Mouse (Mus musculus) thymus, adult 2 months (tissue): ENCODE measurements at regions not wholly inside any gene's neighbourhood (a gene's known extent, or its start where the extent isn't known, plus 50 kb on each side); places are given as distances from the start of the nearest gene placed in this dataset.

Source experiments
- DNase-seq: peaks from one replicate; pipeline ENCODE4 v3.0.0; 2021
- H3K27ac ChIP-seq: fragments of 200-500 bp; 2 replicates; pipeline ENCODE4 v1.5.1; 2012; ENCODE audit warnings: low read length, control low read depth; ENCODE audit not compliant: control insufficient read depth, insufficient read depth
- H3K27me3 ChIP-seq: fragments of 200-500 bp; 2 replicates; pipeline ENCODE4 v1.6.1; 2012; ENCODE audit warnings: mild to moderate bottlenecking, low read length, moderate library complexity, mixed read lengths; ENCODE audit not compliant: control insufficient read depth, insufficient read depth
- H3K36me3 ChIP-seq: fragments of 200-500 bp; 2 replicates; pipeline ENCODE4 v1.6.1; 2012; ENCODE audit warnings: mild to moderate bottlenecking, low read length, moderate library complexity; ENCODE audit not compliant: control insufficient read depth, insufficient read depth
- H3K4me1 ChIP-seq: fragments of 200-500 bp; replicated peaks from 2 replicates; pipeline ENCODE4 v1.6.1; 2012; ENCODE audit warnings: low read length; ENCODE audit not compliant: control insufficient read depth, insufficient read depth
- H3K4me3 ChIP-seq: fragments of 200-500 bp; 2 replicates; pipeline ENCODE4 v1.5.1; 2012; ENCODE audit warnings: mild to moderate bottlenecking, low read length, control low read depth, moderate library complexity; ENCODE audit not compliant: control insufficient read depth, insufficient read depth
- CTCF ChIP-seq: fragments of 200-500 bp; IDR thresholded peaks from 2 replicates; pipeline ENCODE4 v1.5.1; 2012; ENCODE audit warnings: mild to moderate bottlenecking, control low read depth, low read length, moderate library complexity, borderline replicate concordance; ENCODE audit not compliant: control insufficient read depth, poor library complexity, insufficient read depth; ENCODE audit errors: extremely low read depth
- POLR2A ChIP-seq: fragments of 200-500 bp; IDR thresholded peaks from 2 replicates; pipeline ENCODE4 v1.6.1; 2012; ENCODE audit warnings: mild to moderate bottlenecking, low read length, control low read depth, moderate library complexity; ENCODE audit not compliant: control insufficient read depth, poor library complexity, insufficient read depth; ENCODE audit errors: extremely low read depth
- WGBS: fragments of 180-500 bp; shearing (Covaris S2); methylation state at CpG from one replicate; pipeline ENCODE4 v1.1.7; 2018; 5-methylcytosine and 5-hydroxymethylcytosine counted together

DNA sequence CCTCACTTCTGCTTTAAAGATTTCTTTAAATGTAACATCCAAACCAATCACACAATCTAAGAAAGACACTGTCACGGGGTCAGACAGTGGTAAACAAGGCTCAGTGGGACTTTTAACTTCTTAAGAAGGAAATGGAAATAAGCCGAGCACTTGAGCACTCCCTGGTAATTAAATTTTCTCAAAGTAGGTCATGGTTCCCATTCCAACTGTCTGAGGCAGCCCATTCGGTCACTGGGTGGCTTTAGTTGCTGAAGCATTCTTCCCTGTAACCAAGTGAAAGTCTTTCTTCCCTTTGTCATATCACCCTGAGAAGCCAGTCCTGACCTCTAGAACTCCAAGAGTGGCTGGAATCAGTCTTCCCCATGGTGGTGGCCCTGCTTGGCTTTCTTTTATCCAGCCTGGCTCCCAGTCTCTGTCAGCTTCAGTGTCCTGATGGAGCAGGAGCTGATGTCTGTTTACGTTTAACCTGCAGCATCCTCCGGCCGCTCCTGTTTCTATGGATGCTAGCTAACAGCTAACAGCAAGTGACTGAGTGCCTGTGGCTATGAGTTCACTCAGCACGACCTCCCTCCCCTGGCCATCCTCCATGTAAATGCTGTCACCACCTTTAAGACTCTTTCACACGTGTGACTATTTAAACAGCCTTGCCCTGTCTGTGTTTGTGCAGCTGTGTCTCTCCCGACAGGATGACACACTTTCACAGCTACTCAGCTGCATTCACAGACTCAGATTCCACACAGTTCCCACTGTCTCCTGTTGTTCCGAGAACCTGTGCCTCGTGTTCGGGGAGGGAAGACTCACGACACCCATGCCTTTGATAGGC lies 82.0 kb upstream of the Pabpc6 start:
- Histone ChIP-seq H3K4me1 (no peaks in the 10 kb centered on the region), H3K27me3 (no peaks in the 10 kb centered on the region), H3K36me3 (no peaks in the 10 kb centered on the region), H3K27ac (no peak overlapping the region), H3K4me3 (no peak overlapping the region)
- TF ChIP-seq CTCF (no peak), POLR2A (no peak)
- 88% methylated on average over 13 of the region's 13 CpGs for WGBS
- DNase-seq: no peak

DNA sequence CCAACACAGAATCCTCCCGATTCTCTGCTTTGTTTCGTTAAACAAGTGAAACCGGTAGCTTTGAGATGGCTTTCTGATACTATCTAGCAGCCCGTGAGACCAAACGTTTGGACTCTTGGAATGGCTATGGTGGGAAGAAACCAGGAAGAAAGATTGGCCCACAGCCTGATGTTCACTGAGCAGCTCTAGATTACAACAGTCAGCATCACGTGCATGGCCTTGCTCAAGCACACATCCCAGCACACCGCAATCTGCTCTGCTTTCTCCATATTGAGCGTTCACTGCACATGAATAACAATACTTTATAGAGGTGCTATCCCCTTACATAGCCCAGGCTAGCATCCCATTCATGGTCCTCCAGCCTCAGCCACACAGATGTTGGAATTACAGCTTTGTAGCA lies 80.5 kb upstream of the Pabpc6 start:
- H3K4me3 ChIP-seq: no peak overlapping the region
- no peaks in the 10 kb centered on the region for H3K36me3 ChIP-seq
- no peaks in the 10 kb centered on the region for H3K27me3 ChIP-seq
- WGBS: 94% methylated on average over 8 of the region's 8 CpGs
- no peaks in the 10 kb centered on the region for H3K4me1 ChIP-seq
- no peak overlapping the region for H3K27ac ChIP-seq
- TF ChIP-seq CTCF (no peak), POLR2A (no peak)
- no peak for DNase-seq

DNA sequence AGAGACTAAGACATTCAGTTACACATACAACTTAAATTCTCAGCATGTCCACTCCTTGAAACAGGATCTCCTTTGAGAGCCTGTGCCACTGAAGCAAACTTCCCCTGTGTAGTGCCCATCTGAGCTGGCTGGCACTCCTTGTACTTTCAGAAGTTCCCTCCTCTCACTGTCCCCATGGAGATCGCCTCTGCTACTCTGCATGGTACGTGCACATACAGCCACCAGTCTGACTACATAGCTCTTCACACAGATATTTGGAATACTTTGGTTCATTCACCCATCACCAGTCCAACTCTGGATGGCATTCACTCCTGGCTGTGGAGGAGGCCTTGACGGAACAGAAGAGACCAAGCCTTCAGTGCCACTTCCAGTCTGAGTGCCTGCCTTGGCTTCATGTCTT lies 79.8 kb upstream of the Pabpc6 start:
- Histone ChIP-seq H3K36me3 (no peaks in the 10 kb centered on the region), H3K4me3 (no peak overlapping the region), H3K4me1 (no peaks in the 10 kb centered on the region), H3K27ac (no peak overlapping the region), H3K27me3 (no peaks in the 10 kb centered on the region)
- no peak for DNase-seq
- 96% methylated on average over 3 of the region's 3 CpGs for WGBS
- TF ChIP-seq CTCF: no peak
- no peak for TF ChIP-seq POLR2A

DNA sequence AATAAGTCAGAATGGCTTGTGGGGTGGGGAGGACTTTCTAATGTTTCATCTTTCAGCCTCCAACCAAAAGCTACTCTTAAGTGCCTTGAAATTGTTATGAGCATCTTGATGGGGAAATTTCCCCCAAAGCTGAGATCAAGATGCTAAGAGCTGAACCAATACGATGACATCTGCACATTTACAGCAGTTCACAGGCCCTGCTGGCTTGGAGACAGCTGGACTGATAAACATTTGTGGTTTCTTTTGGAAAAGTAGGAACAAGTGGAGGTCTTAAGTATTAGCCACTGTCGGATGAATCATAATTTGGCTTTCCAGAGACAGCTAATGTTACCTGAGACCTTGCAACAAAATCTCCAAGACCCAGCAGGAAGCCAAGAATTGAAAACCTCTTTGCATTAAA lies 78.4 kb upstream of the Pabpc6 start:
- no peaks in the 10 kb centered on the region for H3K27me3 ChIP-seq
- no peak overlapping the region for H3K4me3 ChIP-seq
- no peaks in the 10 kb centered on the region for H3K36me3 ChIP-seq
- DNase-seq: no peak
- no peak overlapping the region for H3K27ac ChIP-seq
- TF ChIP-seq POLR2A (no peak), CTCF (no peak)
- H3K4me1 ChIP-seq: no peaks in the 10 kb centered on the region
- WGBS: 91% methylated on average over 2 of the region's 2 CpGs

DNA sequence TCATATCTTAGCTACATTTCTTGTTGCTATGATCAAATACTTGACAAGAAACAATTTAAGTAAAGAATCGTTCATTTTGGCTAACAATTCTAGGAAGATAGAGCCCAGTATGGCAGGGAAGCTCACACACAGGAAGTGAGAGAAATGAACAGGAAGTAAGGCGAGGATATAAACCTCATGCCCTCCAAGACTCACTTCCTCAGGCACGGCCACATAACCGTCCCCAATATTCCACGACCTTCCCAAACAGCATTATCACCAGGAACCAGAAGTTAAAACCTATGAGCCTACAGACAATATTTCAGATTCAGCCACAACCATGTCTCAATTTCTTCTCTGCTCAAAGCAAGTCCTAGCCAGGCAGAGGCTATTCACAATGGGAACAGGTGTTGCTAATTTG lies 73.8 kb upstream of the Pabpc6 start:
- Histone ChIP-seq H3K36me3 (no peaks in the 10 kb centered on the region), H3K27ac (no peak overlapping the region), H3K4me1 (no peaks in the 10 kb centered on the region), H3K27me3 (no peaks in the 10 kb centered on the region), H3K4me3 (no peak overlapping the region)
- 46% methylated on average over 5 of the region's 5 CpGs for WGBS
- DNase-seq: no peak
- TF ChIP-seq CTCF (no peak), POLR2A (no peak)

DNA sequence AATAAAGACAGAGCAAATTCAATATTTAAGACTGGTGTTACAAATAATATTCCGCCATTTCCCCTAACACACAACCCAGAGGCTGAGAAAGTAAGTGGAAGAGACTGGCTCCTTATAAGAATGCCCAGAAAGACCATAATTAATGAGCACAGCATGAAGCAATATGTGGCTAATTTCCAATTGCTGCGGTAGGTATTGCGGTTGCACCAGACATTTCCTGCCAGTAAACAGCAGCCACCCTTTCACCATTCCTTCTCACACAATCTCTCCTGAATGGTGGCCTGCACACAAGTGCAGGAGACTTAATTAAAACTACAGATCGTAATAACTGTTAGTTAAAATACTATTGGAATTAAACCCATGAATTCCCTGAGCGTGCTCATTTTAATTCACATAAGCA lies 71.8 kb upstream of the Pabpc6 start:
- no peak overlapping the region for H3K27ac ChIP-seq
- TF ChIP-seq POLR2A (no peak), CTCF (no peak)
- no peak overlapping the region for H3K4me3 ChIP-seq
- no peaks in the 10 kb centered on the region for H3K27me3 ChIP-seq
- no peaks in the 10 kb centered on the region for H3K4me1 ChIP-seq
- no peak for DNase-seq
- H3K36me3 ChIP-seq: no peaks in the 10 kb centered on the region
- WGBS: 96% methylated on average over 5 of the region's 5 CpGs
